Mouse (Mus musculus) T-helper 2 cell (primary cell): Measurements from ENCODE around the gene Caskin1.

Source experiments
- in situ Hi-C: fragments of 300-600 bp; cut with MboI, MseI; formaldehyde crosslinking; loops from one replicate; pipeline ENCODE4 v1.15.1; 2025; ENCODE audit warnings: high pct_unique_total_duplicates

Caskin1 gene

GRCm38 (mm10) chr17:24470701-24471527 lies 17.5 kb upstream of the Caskin1 start:
- in situ Hi-C loops, result loop anchor here (25.0 kb wide), 1 partner anchor 1391 kb away; the partner anchor contains the start of genes Mcrip2 and Wdr90

- in situ Hi-C loops, result loop anchor here (25.0 kb wide), 1 partner anchor 1390 kb away; the partner anchor contains the start of genes Mcrip2 and Wdr90
Observed at GRCm38 (mm10) chr17:24472512-24472911, 15.9 kb upstream of the Caskin1 start.

DNA sequence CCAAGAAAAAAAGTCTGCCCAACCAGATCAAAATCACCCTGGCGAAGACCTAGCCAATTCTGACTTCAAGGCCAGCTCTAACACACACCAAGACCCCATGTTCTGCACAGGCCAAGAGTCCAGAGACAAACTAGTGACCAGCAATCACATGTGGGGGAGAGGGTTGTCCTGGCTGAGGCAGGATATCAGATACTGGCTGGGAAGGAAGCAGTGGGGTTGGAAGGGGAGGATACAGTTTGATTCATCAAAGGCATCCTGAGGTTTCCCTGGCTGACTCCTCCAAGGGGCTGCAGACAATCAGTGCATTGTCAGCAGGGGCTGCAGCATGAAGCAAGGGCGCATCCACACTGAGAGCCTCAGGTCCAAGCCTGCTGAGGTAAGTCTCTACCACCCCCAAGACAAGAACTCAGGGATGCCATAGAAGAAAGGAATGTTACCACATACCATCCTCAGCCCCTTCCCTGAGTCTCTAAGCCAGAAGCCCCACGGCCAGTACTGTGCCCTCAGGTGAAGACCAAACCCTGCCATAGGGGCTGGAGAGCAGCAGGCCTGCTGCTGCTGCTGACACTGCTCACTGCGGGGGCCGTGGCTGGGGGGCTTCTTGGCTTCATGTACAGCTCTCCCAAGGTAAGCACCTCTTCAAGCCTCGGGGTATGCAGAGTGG lies 14.7 kb upstream of the Caskin1 start, which contains the start of gene Bricd5:
Gene Bricd5, plus strand, starts transcription at position 273 of the 664 bp plus-strand sequence.
- in situ Hi-C loops, result loop anchor here (25.0 kb wide), 1 partner anchor 1389 kb away; the partner anchor contains the start of genes Mcrip2 and Wdr90

DNA sequence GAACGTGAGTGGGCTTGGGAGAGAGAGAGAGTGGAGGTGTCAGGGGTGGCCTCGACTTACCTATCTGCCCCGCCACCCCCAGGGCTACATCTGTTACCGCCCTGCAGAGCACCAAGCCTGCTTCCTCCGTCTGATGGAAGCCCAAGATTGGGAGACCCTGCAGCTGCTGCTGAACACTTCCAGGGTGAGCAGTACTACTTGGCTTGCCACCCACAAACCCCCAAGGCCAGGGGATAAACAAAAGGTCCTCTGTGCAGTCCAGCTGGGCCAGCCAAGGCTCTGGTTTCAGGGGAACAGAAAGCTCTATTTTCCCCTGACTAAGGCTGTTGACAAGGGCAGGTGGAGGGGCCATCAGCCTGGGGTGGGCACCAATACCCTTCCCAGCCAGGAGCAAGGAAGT lies 13.8 kb upstream of the Caskin1 start:
- in situ Hi-C loops, result loop anchor here (25.0 kb wide), 1 partner anchor 1388 kb away; the partner anchor contains the start of genes Mcrip2 and Wdr90

DNA sequence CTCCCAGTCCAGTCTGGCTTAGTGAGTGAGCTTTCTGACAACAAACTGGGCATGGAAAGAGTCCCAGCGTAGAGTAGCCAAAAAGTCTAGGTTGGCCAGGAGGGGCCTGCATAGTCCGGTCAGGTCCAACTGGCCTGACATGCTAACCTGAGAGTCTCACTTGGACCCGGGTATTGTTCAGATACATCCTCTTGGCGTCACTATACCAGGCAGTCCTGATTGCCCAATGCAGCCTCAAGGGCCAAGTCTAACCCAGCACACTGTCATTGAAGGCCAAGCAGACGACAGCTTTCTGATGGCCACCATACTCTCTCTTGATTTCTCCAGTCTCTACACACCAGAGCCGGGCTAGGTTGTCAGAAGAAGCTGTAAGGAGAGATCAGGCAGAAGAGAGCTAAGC lies 12.8 kb upstream of the Caskin1 start:
- in situ Hi-C loops, result no loop called here

GRCm38 (mm10) chr17:24476022-24476776 lies 12.2 kb upstream of the Caskin1 start:
- in situ Hi-C loops, result no loop called here

GRCm38 (mm10) chr17:24477053-24477984 lies 11.1 kb upstream of the Caskin1 start:
- in situ Hi-C loops, result no loop called here

DNA sequence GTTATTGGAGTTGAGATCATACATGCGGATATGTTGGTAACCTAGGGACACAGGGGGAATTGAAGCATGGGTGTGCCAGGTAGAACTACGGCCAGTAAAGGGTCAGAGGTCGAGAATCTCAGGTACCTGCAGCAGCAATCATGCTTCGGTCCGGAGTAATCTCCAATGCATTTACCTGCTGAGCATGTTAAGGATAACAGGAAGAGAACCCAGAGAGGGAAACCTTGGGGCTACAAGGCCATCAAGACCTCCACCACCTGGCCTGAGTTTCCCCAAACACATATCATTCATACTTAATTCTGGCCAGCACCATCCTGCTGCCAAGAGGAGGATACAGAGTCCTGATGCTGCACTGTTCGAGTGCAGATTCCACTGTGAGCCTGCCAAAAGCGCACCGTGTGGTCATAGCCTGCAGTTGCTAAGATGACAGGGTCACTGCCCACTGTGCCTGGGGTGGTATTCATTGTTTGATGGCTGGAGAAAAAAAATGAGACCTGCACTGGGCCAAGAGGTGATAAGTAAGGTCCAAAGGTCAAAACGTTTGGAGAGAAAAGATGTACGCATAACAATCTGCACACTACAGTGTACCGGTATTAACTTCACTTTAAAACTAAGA lies 10.3 kb upstream of the Caskin1 start:
- in situ Hi-C loops, result no loop called here

DNA sequence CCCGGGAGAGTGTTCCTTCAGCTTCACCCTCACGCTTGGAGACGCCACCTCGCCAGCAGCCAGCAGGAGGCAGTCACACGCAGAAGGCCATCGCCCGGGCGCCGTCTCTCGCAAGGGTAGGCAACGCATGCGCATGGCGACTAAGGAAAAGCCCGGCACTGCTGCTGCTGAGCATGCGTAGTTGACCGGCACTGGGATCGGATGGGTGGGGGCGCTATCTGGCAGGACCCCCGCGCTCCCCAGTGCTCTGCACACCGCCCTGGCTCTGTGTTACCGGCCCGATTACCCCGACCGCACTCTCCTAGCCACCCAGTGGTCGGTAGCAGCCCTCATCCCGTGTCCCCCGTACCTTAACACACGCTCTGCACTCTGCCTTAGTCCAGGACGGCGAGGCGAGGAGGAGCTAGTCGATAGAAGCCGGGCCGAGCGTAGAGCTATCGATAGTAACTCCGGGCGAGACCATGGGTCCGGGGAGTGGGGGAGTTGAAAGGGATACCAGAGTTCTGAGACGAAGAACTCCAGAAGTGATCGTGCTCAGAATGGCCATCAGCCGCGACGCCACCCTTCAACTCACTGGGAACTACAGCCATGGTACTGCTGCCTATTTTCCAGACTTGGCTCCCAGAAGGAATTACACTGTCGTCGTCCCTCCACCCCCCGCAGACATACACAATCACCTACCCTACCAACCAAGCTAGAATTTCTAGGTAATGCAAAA lies 9.6 kb upstream of the Caskin1 start, which contains the start of gene Mlst8:
Gene Mlst8, minus strand, starts transcription at position 416 of the 718 bp plus-strand sequence.
- in situ Hi-C loops, result no loop called here

DNA sequence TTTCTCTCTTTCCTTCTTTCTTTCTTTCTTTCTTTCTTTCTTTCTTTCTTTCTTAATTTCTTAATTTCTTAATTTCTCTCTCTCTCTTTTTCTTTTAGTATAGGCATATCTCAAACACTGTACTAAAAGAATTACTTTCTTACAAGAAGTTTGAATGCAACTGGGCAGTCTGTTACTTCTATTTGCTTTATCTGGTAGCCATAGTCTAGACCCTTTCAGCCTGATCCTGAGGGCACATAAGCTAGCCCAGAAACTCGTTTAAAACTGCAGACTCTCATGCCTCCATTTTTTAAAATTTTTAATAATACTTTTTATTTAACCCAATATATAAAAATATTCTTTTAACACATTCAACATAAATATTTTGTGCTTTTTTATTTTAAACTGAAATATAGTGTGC lies 9.0 kb upstream of the Caskin1 start:
- in situ Hi-C loops, result no loop called here

- in situ Hi-C loops, result loop anchor here (5.0 kb wide), 1 partner anchor 42 kb away; no protein-coding TSS in a partner anchor
Observed at GRCm38 (mm10) chr17:24480201-24480826, 8.1 kb upstream of the Caskin1 start.

DNA sequence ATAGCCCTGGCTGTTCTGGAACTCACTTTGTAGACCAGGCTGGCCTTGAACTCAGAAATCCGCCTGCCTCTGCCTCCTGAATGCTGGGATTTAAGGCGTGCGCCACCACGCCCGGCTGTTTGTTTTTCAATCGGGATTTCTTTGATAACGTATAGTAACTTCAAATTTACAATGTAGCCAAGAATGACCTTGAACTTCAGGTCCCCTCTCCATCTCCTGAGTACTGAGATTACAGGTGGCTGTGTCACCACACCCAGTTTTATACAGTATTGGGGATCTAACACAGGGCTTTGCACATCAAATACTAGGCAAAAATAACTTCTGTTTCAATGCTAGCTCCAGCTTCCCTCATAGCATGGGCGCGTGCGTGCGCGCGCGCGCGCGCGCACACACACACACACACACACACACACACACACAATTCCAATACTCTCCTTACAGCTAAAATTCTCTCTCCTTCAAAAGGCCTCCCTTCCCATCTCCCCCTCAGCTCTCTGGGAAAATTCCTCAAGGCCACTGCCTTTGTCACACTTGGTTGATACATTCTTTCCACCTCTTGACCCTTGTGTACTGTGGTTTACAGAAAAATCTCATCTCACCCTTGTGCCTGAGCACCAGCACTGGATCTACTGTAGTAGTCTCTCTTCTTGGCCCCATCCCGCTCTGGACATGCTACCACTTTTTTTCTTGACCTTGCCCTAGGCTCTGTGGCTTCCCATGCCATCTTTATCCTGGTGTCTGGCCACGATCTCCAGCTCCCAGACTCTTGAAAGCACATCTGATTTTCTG lies 7.2 kb upstream of the Caskin1 start:
- in situ Hi-C loops, result loop anchor here (5.0 kb wide), 1 partner anchor 41 kb away; no protein-coding TSS in a partner anchor

DNA sequence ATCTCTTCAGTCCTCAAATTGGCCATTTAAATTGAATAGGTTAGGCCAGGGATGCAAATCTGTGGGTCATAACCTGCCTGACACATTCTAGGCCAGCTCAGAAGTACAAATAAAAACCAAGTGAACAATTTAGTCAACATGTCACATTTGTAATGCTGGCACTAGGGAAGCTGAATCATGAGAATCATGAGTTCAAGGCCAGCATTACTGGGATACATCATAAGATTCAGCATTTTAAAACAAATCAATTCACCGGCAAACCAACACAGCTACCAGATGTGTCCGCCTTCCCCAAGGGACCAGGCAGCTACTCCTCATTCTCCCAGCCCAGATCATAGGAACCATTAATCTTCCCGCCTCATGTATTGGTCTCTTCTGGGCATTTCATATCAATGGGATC lies 4.9 kb upstream of the Caskin1 start:
- in situ Hi-C loops, result loop anchor here (5.0 kb wide), 1 partner anchor 39 kb away; no protein-coding TSS in a partner anchor

GRCm38 (mm10) chr17:24485090-24485860 lies 3.1 kb upstream of the Caskin1 start:
- in situ Hi-C loops, result no loop called here

DNA sequence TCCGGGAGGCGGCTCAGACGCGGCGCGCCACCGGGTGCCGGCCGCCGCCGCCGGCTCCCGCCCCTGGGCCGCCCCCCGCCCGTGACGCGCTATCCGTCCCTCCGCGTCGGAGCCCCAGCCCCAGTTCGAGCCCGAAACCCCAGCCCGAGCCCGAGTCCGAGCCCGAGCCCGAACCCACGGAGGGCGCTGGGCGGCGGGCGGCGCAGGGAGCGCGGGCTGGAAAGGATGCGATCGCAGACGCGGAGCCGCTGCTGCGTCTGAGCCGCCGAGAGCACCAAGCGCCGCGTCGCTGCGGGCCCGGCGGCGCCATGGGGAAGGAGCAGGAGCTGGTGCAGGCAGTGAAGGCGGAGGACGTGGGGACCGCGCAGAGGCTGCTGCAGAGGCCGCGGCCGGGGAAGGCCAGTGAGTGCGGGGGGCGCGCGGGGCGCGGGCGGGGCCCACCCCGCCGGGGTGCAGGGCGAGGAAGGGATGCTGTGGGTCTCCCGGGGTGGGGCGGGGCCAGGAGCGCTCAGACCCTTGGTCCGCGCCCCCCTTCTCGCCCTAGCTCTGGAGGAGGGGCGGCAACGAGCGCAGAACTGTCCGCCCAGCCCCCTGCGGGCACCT lies 362 bp downstream of the Caskin1 start:
- in situ Hi-C loops, result no loop called here

DNA sequence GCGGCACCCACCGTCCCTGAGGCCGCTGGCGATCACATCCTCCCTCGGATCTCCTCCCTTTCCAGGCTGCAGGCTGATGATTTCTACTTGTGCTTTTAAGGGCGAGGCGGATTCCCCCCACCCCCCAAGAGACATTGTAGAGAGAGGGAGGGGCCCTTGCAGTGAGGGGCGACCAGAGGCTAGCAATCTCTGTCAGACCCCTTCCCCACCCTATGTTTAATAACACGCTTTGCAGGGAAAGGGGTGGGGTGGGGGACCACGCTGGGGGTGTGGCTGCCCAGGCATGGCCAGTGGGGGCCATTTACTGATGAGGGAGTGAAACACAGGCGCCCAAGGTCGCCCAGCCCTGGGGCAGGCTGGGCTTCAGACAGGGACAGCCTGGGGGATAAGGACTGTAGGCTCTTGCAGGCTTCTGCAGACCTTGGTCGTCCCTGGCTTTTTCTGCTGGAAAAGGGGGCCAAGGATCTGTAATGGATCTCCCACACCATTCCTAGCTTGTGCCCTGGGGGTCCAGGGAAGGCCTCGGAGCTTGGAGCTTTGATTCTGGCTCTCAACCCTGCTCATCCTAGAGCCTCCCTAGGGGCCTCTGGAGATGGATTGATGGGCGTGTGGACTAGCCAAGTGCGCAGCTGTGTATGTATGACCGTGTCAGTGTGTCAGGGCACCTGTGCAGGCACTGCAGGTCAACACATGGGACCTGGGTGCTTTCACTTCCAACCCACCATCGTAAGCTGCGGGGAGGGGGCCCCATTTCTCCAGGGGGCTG lies 1.0 kb downstream of the Caskin1 start:
- in situ Hi-C loops, result no loop called here
